Mouse (Mus musculus): ENCODE results near the gene Nfix. TPM values are rescaled to one million over a fixed set of nuclear protein-coding genes. Genes with fewer than 3 reads are reported as not detected.
"Not testable (repeated sequence)": the region's sequence is repeated elsewhere in the genome, so short reads cannot be mapped to it uniquely, and the experiment has no call there.

Nfix gene
- polyA plus RNA-seq, 1 experiment from 2014 or later = 61.4 TPM

DNA sequence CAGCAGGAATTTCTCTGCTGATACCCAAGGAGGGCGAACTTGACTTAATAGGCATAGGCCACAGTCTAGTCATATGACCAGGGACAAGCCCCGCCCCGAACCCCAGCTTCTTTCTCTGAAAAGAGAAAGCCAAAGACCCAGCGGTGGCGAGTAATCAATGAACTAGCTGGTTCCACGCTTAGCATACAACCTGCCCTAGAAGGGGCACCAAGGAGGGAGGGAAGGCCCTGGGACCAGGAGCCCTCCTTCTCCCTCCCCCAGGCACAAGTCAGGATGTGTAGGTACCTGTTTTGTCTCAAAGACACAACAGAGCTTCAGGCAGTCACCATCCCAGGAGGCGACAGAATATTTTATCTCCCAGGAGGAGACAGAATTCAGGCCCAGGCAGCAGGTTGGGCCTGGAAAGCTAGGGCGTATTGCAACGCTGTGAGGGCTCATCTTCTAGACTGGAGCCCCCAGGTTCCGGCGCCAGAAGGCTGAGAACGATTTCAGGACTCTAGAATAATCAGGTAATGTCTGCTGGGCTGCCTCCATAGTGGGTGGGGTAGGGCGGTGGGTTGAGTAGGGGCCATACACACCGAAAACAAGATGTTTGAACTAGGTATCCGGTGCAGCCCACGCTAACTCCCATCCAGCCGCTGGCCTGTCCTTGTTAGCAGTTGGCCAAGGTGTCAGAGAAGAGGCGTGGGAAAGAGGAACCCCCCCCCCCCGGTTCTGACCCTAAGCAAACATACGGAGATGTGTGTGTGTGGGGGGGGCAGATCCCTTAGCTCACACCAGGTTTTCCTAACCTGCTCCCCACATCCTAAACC lies 113.7 kb downstream of the Nfix start, which contains the start of gene Trmt1:
Gene Trmt1, plus strand, starts transcription at position 117 of the 812 bp plus-strand sequence.
- WGBS = 10% methylated on average over 20 of the region's 20 CpGs
- Histone ChIP-seq H3K27ac (replicated peaks) (peak within 1 kb of the TSS; percentile 93), H3K9me3 (replicated peaks) (no peaks in the 10 kb centered on the region), H3K4me2 (replicated peaks) (peak within 1 kb of the TSS; percentile 80), H3K4me1 (peaks cover 59% of the 10 kb centered on the region), H3K9ac (peak within 1 kb of the TSS; percentile 97), H3K27me3 (no peaks in the 10 kb centered on the region), H3K4me3 (replicated peaks) (peak within 1 kb of the TSS; percentile 99), H3K36me3 (peaks cover 20% of the 10 kb centered on the region; the same call in 1 of the 2 replicates)
- ATAC-seq (ENCODE audit: insufficient number of reproducible peaks, low FRiP score, low TSS enrichment, low read depth) = peak; percentile 11; the same call in 1 of the 2 replicates

DNA sequence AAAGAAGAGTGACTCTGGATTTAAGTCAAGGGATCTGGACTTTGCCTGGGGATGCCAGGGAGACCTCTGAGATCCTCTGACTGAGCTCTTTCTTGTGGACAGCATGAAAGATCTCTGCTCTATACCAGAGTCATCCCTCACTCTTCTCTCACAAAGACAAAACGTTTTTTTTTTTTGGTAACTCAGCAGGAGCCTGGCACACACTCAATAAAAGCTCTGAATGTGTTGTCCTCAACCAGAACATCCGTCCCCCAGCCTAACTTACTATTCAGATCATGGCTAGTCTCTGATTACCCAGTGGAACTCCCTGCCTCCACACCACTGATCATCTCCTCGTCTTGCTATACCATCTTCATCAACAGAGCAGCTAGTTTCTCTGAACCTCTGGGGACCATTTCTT lies 115.6 kb downstream of the Nfix start:
- H3K4me3 ChIP-seq (replicated peaks) = no peak overlapping the region
- H3K9me3 ChIP-seq (replicated peaks) = no peaks in the 10 kb centered on the region
- H3K27me3 ChIP-seq = no peaks in the 10 kb centered on the region
- H3K9ac ChIP-seq = no peak overlapping the region
- H3K36me3 ChIP-seq = peaks cover 20% of the 10 kb centered on the region
- 55% methylated on average over 3 of the region's 3 CpGs for WGBS
- H3K4me2 ChIP-seq (replicated peaks) = no peak overlapping the region
- no peak overlapping the region for H3K27ac ChIP-seq (replicated peaks)
- no peak for ATAC-seq (ENCODE audit: insufficient number of reproducible peaks, low FRiP score, low TSS enrichment, low read depth)
- H3K4me1 ChIP-seq = peaks cover 53% of the 10 kb centered on the region

DNA sequence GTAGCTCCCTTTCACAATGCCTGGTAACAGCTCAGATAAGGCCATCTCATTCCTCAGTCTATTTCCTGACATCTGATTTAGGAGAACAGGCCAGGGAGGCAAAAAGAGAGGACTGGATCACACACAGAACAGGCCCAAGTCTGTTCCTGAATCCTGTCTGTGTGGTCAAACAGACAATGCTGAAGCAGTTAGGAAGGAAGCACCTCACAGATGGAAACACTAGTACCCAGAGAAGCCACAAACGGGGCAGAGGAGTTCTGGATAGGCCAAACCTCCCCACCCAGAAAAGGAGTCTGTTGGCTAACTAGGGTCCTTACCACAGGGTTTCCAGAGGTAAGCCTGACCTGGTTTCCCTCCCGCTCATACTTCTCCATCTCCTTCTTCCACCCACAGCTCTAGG lies 117.9 kb downstream of the Nfix start:
- Histone ChIP-seq H3K36me3 (peaks cover 23% of the 10 kb centered on the region), H3K27me3 (no peaks in the 10 kb centered on the region), H3K9me3 (replicated peaks) (no peaks in the 10 kb centered on the region), H3K4me3 (replicated peaks) (no peak overlapping the region), H3K4me1 (peaks cover 42% of the 10 kb centered on the region), H3K9ac (no peak overlapping the region), H3K4me2 (replicated peaks) (no peak overlapping the region), H3K27ac (replicated peaks) (no peak overlapping the region)
- no peak for ATAC-seq (ENCODE audit: insufficient number of reproducible peaks, low FRiP score, low TSS enrichment, low read depth)
- WGBS = 77% methylated on average over 2 of the region's 2 CpGs

DNA sequence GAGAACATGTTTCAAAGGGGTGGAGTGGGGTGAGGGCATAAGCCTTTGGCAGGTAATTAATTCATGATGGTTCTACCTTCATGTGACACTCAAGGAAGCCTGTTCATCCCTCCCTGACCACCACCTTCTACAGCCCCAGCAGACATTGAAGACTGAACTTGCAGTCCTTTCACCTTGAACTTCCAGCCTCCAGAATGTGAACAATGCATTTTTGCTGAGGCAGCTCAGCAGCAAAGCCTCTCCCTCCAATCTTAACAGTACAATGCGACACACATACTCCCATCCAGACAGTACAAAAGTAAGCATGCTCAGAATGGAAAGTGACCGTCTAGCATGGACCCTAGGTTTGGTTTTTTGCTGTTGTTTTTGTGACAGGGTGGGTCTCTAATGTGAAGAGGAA lies 118.7 kb downstream of the Nfix start:
- Histone ChIP-seq H3K27me3 (no peaks in the 10 kb centered on the region), H3K27ac (replicated peaks) (no peak overlapping the region), H3K4me3 (replicated peaks) (no peak overlapping the region), H3K4me1 (peaks cover 39% of the 10 kb centered on the region), H3K4me2 (replicated peaks) (no peak overlapping the region), H3K36me3 (peaks cover 28% of the 10 kb centered on the region), H3K9me3 (replicated peaks) (no peaks in the 10 kb centered on the region), H3K9ac (no peak overlapping the region)
- WGBS = 95% methylated on average over 2 of the region's 2 CpGs
- ATAC-seq (ENCODE audit: insufficient number of reproducible peaks, low FRiP score, low TSS enrichment, low read depth) = no peak

GRCm38 (mm10) chr8:84677305-84677704 lies 122.8 kb downstream of the Nfix start:
- Histone ChIP-seq H3K27me3 (no peaks in the 10 kb centered on the region), H3K4me2 (replicated peaks) (no peak overlapping the region), H3K9me3 (replicated peaks) (no peaks in the 10 kb centered on the region), H3K27ac (replicated peaks) (no peak overlapping the region), H3K36me3 (peaks cover 58% of the 10 kb centered on the region), H3K4me1 (peaks cover 16% of the 10 kb centered on the region), H3K9ac (no peak overlapping the region), H3K4me3 (replicated peaks) (no peak overlapping the region)
- no peak for ATAC-seq (ENCODE audit: insufficient number of reproducible peaks, low FRiP score, low TSS enrichment, low read depth)
- whole genome bisulfite sequencing = 95% methylated on average over 5 of the region's 5 CpGs

DNA sequence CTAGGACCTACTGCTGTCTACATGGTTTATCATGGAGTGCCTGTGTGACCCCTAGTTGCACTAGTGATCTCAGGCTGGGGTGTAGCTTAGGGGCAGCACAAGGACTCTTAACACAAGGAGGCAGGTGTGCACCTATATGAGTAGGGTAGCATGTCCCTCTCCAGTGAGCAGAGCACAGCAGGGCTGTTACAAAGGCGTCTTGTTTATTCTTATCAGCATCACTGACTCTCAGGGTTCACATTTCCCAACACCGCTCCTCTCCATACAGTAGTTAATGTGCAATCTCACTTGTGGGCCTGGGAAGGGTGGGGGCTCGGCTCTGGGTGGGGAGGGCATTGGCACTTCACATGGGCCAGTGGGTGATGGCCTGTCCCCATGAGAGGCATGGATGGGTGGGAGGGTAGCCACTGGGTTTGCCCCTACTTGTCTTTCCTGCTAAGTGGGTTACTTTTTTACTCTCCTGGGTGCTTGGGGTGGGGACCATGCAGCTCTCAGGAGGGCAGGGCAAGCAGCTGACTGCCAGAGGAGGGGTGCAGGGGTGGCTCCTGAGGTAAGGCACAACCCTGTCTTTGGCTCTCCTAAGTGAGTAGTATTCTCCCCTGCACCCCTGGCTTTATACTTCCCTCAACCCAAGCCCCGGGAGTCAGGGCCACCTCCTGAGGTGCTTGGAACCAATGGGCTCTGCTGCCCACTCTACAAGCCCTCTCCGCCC lies 129.7 kb downstream of the Nfix start:
- H3K4me2 ChIP-seq (replicated peaks); H3K9me3 ChIP-seq (replicated peaks); ATAC-seq (ENCODE audit: insufficient number of reproducible peaks, low FRiP score, low TSS enrichment, low read depth); H3K9ac ChIP-seq; H3K27ac ChIP-seq (replicated peaks); H3K4me3 ChIP-seq (replicated peaks); H3K27me3 ChIP-seq: not testable (repeated sequence)
- WGBS = 89% methylated on average over 5 of the region's 5 CpGs
- peaks cover 14% of the 10 kb centered on the region; the same call in 1 of the 2 replicates for H3K4me1 ChIP-seq
- H3K36me3 ChIP-seq = peaks cover 57% of the 10 kb centered on the region

DNA sequence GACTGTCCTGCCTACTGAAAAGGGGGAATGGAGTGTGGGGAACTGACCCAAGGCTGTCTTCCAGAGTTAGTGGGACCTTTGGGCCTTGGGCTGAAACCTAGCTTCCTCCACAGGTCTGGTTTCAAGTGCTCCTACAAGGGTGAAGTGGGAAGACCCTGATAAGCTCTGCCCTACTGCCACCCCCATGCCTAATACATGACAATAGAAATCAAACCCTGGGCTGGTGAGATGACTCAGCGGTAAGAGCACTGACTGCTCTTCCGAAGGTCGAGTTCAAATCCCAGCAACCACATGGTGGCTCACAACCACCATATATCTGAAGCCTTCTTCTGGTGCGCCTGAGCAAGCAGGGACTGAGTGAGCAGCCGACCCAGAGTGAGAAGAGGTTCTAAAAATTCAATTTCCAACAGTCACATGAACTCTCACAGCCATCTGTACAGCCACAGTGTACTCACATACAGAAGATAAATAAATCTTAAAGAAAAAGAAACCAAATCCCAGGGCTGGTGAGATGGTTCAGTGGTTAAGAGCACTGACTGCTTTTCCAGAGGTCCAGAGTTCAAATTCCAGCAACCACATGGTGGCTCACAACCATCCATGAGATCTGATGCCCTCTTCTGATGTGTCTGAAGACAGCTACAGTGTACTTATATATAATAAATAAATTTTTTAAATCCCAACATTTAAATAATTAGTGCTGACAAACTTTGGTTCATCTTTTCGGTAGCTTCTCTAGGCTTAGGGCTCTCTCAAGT lies 131.2 kb downstream of the Nfix start:
- peaks cover 20% of the 10 kb centered on the region; the same call in 1 of the 2 replicates for H3K4me1 ChIP-seq
- WGBS = 84% methylated on average over 6 of the region's 6 CpGs
- no peaks in the 10 kb centered on the region for H3K27me3 ChIP-seq
- H3K9ac ChIP-seq = no peak overlapping the region
- H3K27ac ChIP-seq (replicated peaks) = 0 out of 2 replicates have a peak overlapping the region, but pooled peaks have one; percentile 0
- H3K36me3 ChIP-seq = peaks cover 41% of the 10 kb centered on the region
- no peaks in the 10 kb centered on the region for H3K9me3 ChIP-seq (replicated peaks)
- H3K4me2 ChIP-seq (replicated peaks) = no peak overlapping the region
- no peak for ATAC-seq (ENCODE audit: insufficient number of reproducible peaks, low FRiP score, low TSS enrichment, low read depth)
- H3K4me3 ChIP-seq (replicated peaks) = no peak overlapping the region

DNA sequence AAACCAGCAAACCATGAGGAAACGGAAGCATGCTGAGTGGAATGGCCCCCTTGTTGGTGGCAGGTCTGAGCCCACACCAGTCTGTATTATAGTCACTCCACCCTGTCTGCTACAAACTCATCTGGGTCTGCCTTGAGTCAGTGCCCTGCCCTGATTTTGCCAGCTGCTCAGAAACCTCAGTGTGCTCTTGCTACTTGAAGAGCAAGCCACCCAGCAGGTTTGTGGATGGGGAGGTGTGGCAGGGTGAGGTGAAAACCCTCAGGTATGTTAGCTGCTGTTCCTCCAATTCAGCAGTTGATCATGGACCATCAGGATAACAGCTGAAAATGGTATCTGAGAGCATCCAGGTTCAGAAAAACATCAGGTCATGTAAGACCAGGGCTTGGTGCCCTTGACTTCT lies 132.1 kb downstream of the Nfix start:
- 54% methylated on average over 1 of the region's 1 CpGs for WGBS
- no peak overlapping the region for H3K9ac ChIP-seq
- peaks cover 35% of the 10 kb centered on the region for H3K36me3 ChIP-seq
- no peak overlapping the region for H3K4me2 ChIP-seq (replicated peaks)
- no peaks in the 10 kb centered on the region for H3K27me3 ChIP-seq
- ATAC-seq (ENCODE audit: insufficient number of reproducible peaks, low FRiP score, low TSS enrichment, low read depth) = no peak
- H3K4me1 ChIP-seq = peaks cover 25% of the 10 kb centered on the region
- H3K27ac ChIP-seq (replicated peaks) = 0 out of 2 replicates have a peak overlapping the region, but pooled peaks have one; percentile 0
- H3K4me3 ChIP-seq (replicated peaks) = no peak overlapping the region
- H3K9me3 ChIP-seq (replicated peaks) = no peaks in the 10 kb centered on the region

DNA sequence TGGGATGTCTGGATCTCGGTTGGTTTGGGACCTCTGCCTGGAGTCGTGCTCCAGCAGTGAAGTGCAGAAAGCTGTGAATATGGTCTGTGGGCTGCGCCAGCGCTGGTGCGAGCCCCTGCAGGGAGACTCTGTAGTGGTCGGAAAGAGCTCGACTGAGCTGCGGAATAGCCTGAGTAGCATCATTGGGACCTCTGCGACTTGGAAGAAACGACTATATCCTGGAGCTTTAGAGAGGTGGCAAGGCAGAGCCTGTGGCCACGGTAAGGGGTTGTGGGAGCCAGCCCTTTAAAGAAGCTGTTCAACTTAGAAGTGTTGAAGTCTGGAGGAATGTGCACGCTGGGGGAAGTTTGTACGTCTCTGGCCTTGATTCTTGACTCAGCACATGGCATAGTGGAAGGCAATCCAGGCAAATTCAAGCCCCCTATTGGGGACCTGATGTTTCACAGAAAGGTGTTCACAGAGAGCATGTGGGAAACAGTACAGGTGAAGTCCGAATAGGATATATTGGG lies 134.7 kb downstream of the Nfix start:
- 1% methylated on average over 14 of the region's 14 CpGs for WGBS
- Histone ChIP-seq H3K9ac (peak overlapping the region; percentile 50), H3K27me3 (no peaks in the 10 kb centered on the region), H3K9me3 (replicated peaks) (no peaks in the 10 kb centered on the region), H3K27ac (replicated peaks) (peak overlapping the region; percentile 97), H3K4me2 (replicated peaks) (peak overlapping the region; percentile 81), H3K36me3 (0 out of 2 replicates have a peak, but pooled peaks cover 11% of the 10 kb centered on the region), H3K4me3 (replicated peaks) (peak overlapping the region; percentile 60), H3K4me1 (peaks cover 42% of the 10 kb centered on the region)
- ATAC-seq (ENCODE audit: insufficient number of reproducible peaks, low FRiP score, low TSS enrichment, low read depth) = no peak

DNA sequence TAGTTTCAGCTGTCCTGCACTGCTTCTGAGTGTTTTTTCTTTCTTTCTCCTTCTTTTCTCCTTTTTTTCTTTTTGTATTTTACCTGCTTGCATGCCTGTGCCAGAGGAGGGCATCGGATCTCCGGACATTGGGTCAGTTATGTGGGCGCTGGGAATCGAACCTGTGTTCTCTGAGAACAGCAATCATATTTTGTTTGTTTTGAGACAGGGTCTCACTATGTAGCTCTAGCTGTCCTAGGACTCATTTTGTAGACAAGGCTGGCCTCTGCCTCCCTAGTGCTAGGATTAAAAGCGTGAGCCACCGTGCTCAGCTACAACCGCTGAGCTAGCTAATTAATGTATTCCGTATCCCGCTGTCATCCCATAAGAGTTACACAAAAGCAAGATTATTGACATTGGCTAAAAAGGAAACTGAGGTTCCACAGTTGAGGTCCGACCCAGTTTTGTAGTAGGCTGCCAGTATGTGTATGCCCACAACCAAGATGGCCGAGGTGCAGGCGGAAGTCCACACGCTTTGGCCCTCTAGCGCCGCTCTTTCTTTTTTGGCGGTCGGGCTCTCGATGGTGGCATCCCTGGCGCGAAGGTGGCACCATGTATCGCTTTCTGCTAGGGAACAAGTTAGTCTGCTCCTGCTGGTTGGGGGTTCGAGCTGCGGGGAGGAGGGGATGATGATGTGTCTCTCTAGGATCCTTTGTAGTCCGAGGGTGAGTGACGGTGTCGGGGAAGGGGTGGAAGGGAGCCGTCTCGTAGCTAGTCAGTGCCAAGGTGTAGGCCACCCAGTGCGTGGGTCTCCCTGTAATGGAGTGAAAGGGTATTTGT lies 135.4 kb downstream of the Nfix start:
- Histone ChIP-seq H3K27ac (replicated peaks) (peak overlapping the region; percentile 97), H3K4me2 (replicated peaks) (peak overlapping the region; percentile 81), H3K36me3 (0 out of 2 replicates have a peak, but pooled peaks cover 11% of the 10 kb centered on the region), H3K27me3 (no peaks in the 10 kb centered on the region), H3K9me3 (replicated peaks) (no peaks in the 10 kb centered on the region), H3K9ac (peak overlapping the region; percentile 50), H3K4me1 (peaks cover 48% of the 10 kb centered on the region), H3K4me3 (replicated peaks) (peak overlapping the region; percentile 60)
- no peak; the same call in 1 of the 2 replicates for ATAC-seq (ENCODE audit: insufficient number of reproducible peaks, low FRiP score, low TSS enrichment, low read depth)
- under 1% methylated on average over 29 of the region's 29 CpGs for WGBS
